Mouse (Mus musculus) erythroblast, adult 5-6 weeks (primary cell): ENCODE results near the gene Sgf29. TPM values are rescaled to one million over a fixed set of nuclear protein-coding genes. Genes with fewer than 3 reads are reported as not detected.

Experiments used
- ATAC-seq: replicated peaks from 2 replicates; pipeline ENCODE4 v1.8.0; 2016; ENCODE audit warnings: moderate number of reproducible peaks, mild to moderate bottlenecking, moderate TSS enrichment, inconsistent platforms; ENCODE audit not compliant: poor library complexity, low FRiP score, severe bottlenecking
- total RNA-seq, 2 experiments: library from RNA; stranded (forward) in 1 of 2; stranded (reverse) in 1 of 2; fragments of 150-400 nt in 1 of 2; fragments of 200-764, 138-1000 nt in 1 of 2; gene quantifications; 2 replicates each; pipeline versions ENCODE4 v1.2.3 to v1.2.4; 2015 to 2017; ENCODE audit warnings: low replicate concordance in 2 of 2

The Sgf29 gene
- total RNA-seq (2015; ENCODE audit: low replicate concordance) (33.6 and 37.9 TPM in 2 replicates), total RNA-seq (2017; ENCODE audit: low replicate concordance) (6.8 and 17.6 TPM in 2 replicates)

DNA sequence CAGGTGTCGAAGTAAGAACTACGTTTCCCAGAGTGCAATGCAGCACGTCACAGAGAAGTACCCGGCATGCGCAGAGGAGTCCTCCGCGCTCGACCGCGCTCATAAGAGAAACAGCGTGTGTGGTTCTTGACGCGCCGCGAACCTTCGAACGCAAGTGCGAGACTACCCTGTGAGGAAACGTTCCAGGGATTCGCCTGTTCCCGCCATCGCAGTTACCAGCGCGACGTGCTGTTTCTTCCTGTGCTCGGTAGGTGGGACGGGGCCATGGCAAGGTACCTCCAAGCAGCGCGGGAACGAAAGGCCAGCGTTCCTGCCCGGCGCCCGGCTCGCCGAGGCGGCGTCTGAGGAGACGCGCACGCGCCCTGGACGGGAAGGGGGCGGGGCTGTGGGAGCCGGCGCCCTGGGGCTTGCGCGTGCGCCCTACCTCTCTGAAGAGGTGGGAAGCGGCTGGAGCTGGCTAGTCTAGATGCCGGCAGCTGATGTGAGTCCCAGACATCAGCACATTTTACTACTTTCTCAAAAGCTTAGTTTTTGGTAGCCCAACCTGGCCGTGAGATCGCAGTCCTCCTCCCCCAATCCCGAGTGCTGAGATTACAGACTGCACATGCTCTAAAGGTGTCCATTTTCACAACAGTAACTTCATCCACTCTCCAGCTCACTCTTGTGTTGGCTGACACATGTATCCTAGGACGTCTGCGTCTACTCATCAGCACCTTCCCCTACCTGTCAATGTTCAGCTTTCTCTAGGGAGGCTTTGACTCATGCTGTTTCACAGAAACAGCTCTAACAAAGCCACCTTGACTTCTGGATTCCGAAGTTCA, at the start of gene Sgf29:
Gene Sgf29, plus strand, starts transcription at position 79 of the 821 bp plus-strand sequence.
- ATAC-seq: peak; percentile 96

DNA sequence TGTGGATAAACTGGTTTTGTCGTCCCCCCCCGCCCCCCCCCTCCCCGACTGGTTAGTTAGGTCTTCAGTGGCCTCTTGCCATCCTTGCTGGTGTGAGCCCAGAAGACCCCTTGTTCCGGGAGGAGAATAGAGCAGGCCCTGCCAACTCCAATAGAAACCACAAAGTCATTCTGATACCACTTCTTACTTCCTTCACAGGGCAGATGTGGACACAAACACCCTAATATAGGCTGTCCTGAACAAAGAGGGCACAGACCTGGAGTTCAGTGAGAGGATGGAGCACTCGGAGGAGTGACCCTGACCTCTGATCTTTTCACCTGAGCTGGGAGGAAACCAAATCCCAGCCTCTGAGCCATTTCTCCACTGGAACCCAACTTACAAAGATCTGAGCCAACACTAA, 47.2 kb upstream of the Sgf29 start:
- no peak for ATAC-seq

- no peak for ATAC-seq
Measured at GRCm38 (mm10) chr7:126602650-126603049, 46.5 kb upstream of the Sgf29 start.

DNA sequence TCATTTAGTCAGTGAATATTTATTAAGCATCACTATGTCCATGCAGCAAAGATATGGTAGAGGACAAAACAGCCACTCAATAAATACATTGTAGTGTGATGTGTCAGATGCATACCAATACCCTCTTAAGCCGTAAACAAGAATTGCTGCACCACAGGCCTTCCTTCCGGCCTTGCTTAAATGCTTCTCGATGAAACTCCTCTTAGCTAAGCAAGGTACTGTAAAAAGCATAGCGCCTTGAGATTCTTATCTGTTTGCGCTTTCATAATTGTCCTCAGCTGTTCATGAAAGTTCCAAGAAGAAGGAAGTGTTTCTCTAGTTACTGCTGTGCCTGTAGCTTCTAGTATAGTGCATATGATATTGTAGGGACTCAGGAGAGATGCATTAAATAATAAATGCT, 42.5 kb upstream of the Sgf29 start:
- ATAC-seq: no peak

GRCm38 (mm10) chr7:126607064-126607463, 42.0 kb upstream of the Sgf29 start:
- no peak for ATAC-seq

GRCm38 (mm10) chr7:126607796-126608195, 41.3 kb upstream of the Sgf29 start:
- no peak for ATAC-seq

- no peak for ATAC-seq
Measured at GRCm38 (mm10) chr7:126612736-126613135, 36.4 kb upstream of the Sgf29 start.

GRCm38 (mm10) chr7:126616707-126617106, 32.4 kb upstream of the Sgf29 start:
- ATAC-seq: no peak

GRCm38 (mm10) chr7:126619559-126620275, 29.4 kb upstream of the Sgf29 start:
- ATAC-seq: no peak

GRCm38 (mm10) chr7:126621452-126622359, 27.4 kb upstream of the Sgf29 start:
- ATAC-seq: no peak

GRCm38 (mm10) chr7:126623381-126623780, 25.7 kb upstream of the Sgf29 start:
- ATAC-seq: no peak

- no peak for ATAC-seq
Measured at GRCm38 (mm10) chr7:126624774-126625173, 24.3 kb upstream of the Sgf29 start.

- ATAC-seq: no peak
Measured at GRCm38 (mm10) chr7:126625369-126625768, 23.7 kb upstream of the Sgf29 start.

- no peak for ATAC-seq
Measured at GRCm38 (mm10) chr7:126625807-126626600, 23.1 kb upstream of the Sgf29 start.

DNA sequence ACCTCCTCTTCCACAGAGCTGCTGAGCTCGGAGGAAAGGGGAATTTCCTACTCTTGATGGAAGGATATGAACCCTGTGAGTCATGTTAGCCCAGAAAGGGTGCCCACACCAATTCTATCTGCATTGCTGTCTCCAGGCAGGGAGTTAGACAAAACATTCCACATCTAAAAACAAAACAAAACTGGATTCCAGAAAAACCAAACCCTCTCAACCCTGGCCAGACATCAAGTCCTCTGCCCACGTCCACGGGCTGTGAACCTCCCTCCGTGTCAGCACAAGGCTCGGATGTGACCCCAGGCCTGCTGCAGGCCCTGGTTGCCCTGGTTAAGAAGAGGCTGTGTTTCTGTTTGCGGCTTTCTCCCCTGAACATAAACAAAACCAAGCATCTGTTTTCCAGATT, 21.0 kb upstream of the Sgf29 start:
- no peak for ATAC-seq

GRCm38 (mm10) chr7:126629915-126630314, 19.2 kb upstream of the Sgf29 start:
- ATAC-seq: no peak

DNA sequence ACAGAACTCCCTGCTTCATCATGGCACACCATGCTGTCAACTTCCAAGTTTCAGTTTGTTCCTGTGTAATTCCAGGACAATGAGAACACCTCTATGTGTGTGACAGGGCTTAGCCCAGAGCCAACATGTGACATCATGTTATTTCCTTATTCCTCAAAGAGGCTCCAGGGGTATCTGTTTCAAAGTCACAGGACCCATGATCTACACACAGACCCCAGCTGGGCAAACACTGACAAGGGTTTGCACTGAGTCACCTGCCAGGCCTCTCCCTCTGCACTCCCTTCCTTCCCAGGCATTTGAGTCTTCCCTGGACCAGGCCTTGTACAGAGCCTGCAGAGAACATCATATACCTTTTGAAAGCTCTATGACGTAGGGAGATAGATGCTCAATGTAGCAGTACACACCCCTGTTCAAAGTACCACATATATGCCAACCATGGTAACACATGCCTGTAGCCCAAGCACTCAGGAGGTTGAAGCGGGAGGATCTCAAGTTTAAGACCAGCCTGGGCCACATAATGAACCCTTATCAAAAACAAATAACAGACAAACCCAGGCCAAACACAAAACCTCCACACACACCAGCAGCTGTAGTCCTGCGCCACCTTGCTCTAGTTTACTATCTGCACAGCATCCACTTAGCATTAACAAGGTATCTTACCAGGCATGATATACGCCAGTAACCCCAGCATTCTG, 18.1 kb upstream of the Sgf29 start, which contains the start of gene Nupr1:
Gene Nupr1, minus strand, starts transcription at position 38 of the 695 bp plus-strand sequence.
- no peak for ATAC-seq

GRCm38 (mm10) chr7:126632478-126632877, 16.6 kb upstream of the Sgf29 start:
- no peak for ATAC-seq

GRCm38 (mm10) chr7:126635375-126635774, 13.7 kb upstream of the Sgf29 start:
- no peak for ATAC-seq
